26 mouse cellular contexts compared by ENCODE assay signal in the genomic region with DNA sequence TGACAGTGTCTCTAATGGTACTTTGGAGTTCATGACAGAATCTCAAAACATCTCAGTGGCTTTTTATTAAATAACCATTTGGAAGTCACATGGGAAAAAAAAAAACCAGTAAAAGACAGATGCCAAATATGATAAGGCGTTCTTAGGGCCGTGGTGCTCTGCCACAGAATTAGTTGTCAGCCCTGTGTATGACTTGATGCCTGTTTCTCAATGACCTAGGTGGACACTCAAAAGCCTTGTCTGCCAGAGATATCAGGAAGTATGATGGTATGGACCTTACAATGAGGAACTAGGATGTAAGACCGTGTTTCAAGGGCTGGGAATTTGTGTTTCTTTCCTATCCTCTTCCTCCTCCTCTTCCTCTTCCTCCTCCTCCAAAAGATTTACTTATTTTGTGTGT.
"Had no signal": no experiment of that assay in that cellular context is flagged by ENCODE, and none has a peak within 500 bp of the region (broad histone marks: within the 10 kb centered on the region; RNA-seq: fewer than 3 reads in every experiment).

No protein-coding gene starts in this region.

- H3K9ac ChIP-seq: heart, embryonic 12.5 days; hindbrain, embryonic 12.5 days; hindbrain, embryonic 14.5 days; intestine, embryonic 15.5 days; limb, embryonic 12.5 days; liver, embryonic 13.5 days; liver, embryonic 15.5 days had no signal

- H3K36me3 ChIP-seq: heart, embryonic 10.5 days; hindbrain, embryonic 10.5 days; hindbrain, embryonic 12.5 days; intestine, embryonic 15.5 days; limb, embryonic 12.5 days; liver, embryonic 13.5 days; liver, embryonic 15.5 days had no signal

- DNase-seq: gastrocnemius, postnatal 14 days; gastrocnemius, postnatal 36 days; heart, postnatal 10 days; heart, postnatal 4 days; kidney, adult 18-20 months; kidney, adult 8-10 months; kidney, postnatal 10 days; kidney, postnatal 25 days; kidney, postnatal 4 days; liver; liver, embryonic 13.5 days had no signal

- H3K27ac ChIP-seq: heart, embryonic 10.5 days; hindbrain, embryonic 10.5 days; hindbrain, embryonic 12.5 days; hindbrain, embryonic 14.5 days; intestine, embryonic 15.5 days; layer of hippocampus, adult 2 months; left cerebral cortex, adult 2 months; limb, embryonic 10.5 days; limb, embryonic 12.5 days; liver, embryonic 13.5 days; liver, embryonic 15.5 days had no signal

- H3K4me1 ChIP-seq: hindbrain, embryonic 10.5 days; hindbrain, embryonic 12.5 days; intestine, embryonic 15.5 days; liver, embryonic 13.5 days; liver, embryonic 15.5 days had no signal

- H3K27me3 ChIP-seq: heart, embryonic 12.5 days; hindbrain, embryonic 12.5 days; intestine, embryonic 15.5 days; liver, embryonic 13.5 days; liver, embryonic 15.5 days had no signal

- H3K9me3 ChIP-seq: intestine, embryonic 15.5 days; limb, embryonic 10.5 days; liver, embryonic 15.5 days had no signal

- H3K4me2 ChIP-seq: heart, embryonic 12.5 days; hindbrain, embryonic 12.5 days; hindbrain, embryonic 14.5 days; intestine, embryonic 15.5 days; limb, embryonic 12.5 days; liver, embryonic 11.5 days; liver, embryonic 13.5 days; liver, embryonic 15.5 days had no signal

- ATAC-seq: hindbrain, embryonic 16.5 days; inflammation-experienced regulatory T-cells, adult 6 months; intestine, embryonic 15.5 days; intestine, postnatal 0 days had no signal

- H3K4me3 ChIP-seq: heart, embryonic 10.5 days; heart, embryonic 12.5 days; hindbrain, embryonic 10.5 days; hindbrain, embryonic 12.5 days; intestine, embryonic 15.5 days; layer of hippocampus, adult 2 months; left cerebral cortex, adult 2 months; limb, embryonic 10.5 days; limb, embryonic 12.5 days; liver, embryonic 13.5 days; liver, embryonic 15.5 days had no signal
